Mouse (Mus musculus) left cerebral cortex, postnatal 36 days (tissue): ENCODE data around the gene Srrt. TPM values are rescaled to one million over a fixed set of nuclear protein-coding genes. Genes with fewer than 3 reads are reported as not detected.

Source experiments
- DNase-seq, 2 experiments: peaks; one replicate each; pipeline ENCODE4 v3.0.0; 2021 to 2022; ENCODE audit warnings: low spot score in 2 of 2, mixed read lengths in 1 of 2
- intact Hi-C: fragments of 180-260 bp; cut with DNase I; formaldehyde crosslinking; loops from one replicate; pipeline ENCODE4 v1.15.1; 2025
- total RNA-seq, 2 experiments: library from RNA; stranded (reverse); gene quantifications; 2 replicates each; pipeline ENCODE4 v1.2.3; 2021

Srrt gene
- total RNA-seq, 2 experiments from 2014 or later: 132 to 230 TPM

DNA sequence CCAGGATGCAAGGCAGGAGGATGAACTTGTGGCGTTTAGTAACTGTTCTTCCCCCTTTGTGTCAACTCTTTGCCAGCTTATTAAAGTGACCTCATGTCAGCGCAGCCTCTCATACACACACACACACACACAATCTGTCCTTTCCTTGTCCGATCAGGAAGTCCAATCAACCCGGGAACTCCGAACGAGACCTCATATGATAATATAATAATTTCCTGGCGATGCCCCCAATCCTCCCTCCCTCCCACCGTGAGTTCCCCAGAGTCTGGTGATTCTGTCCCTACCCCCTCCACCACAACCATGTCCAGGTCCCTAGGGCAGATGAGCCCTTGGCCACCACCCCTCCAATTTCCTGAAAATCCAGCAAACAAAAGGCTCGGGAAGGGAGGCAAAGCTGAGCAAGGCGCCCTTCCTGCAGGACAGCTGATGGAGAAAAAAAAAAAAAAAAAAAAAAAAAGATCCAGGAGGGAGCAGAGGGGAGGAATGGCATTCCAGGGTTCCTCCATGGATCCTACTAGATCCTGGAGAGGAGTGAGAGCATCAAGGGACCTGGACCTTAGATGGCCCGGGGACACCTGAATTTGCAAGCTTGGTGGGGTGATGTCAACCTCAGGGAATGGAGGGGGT, 31.3 kb upstream of the Srrt start:
- intact Hi-C loops: loop anchor here (10.0 kb wide), 1 partner anchor 436 kb away; the partner anchor contains the start of gene Ppp1r35
- peak in 1 of 2 experiments; percentile 16 for DNase-seq

GRCm38 (mm10) chr5:137338256-137338655, 30.8 kb upstream of the Srrt start:
- intact Hi-C loops: loop anchor here (10.0 kb wide), 1 partner anchor 437 kb away; the partner anchor contains the start of gene Ppp1r35
- DNase-seq: peak; percentile 85 to 87

GRCm38 (mm10) chr5:137337190-137337589, 29.7 kb upstream of the Srrt start:
- intact Hi-C loops: loop anchor here (10.0 kb wide), 1 partner anchor 438 kb away; the partner anchor contains the start of gene Ppp1r35
- DNase-seq: no peak

DNA sequence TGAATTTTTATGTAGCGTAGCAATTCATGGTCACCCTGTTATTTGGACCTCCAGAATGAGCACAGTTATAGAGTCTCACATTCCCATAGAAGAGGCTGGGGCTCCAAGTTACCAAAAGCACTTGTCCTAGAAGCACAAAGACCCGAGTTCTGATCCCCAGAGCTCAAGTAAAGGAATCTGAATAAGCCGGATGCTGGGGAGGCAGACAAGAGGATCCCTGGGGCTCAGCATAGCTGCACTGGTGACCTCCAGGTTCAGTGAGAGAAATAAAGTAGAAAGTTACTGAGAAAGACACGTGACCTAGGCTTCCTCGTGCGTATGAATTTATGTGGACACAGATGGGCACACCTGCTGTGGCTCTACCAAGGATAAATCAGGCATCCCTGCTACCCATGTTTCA, 27.6 kb upstream of the Srrt start:
- DNase-seq: no peak
- intact Hi-C loops: loop anchor here (10.0 kb wide), 1 partner anchor 440 kb away; the partner anchor contains the start of gene Ppp1r35

DNA sequence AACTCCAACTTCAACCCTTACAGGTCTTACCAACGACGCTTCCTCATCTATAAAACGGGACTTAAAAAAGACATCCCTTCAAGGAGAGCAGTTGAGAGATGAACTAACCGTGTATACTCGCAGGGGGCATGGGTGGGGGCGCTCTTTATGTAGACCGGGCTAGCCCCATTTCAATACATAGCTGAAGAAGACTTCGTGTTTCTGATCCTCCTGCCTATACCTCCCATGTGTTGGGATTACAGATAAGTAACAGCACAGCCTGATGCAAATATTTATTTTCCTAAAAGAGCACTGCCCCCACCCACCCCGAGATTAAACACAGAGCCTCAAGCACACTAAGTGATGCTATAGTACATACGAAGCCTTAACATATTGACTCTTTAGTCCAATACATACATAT, 26.8 kb upstream of the Srrt start:
- intact Hi-C loops: loop anchor here (5.0 to 10.0 kb wide), 2 partner anchors 168 to 440 kb away; partner anchors contain the start of genes Pop7 and Ppp1r35
- DNase-seq: no peak

- intact Hi-C loops: loop anchor here (5.0 to 10.0 kb wide), 2 partner anchors 169 to 441 kb away; partner anchors contain the start of genes Pop7 and Ppp1r35
- peak; percentile 88 to 90 for DNase-seq
Measured at GRCm38 (mm10) chr5:137333512-137334174, 26.2 kb upstream of the Srrt start, which contains the start of gene Slc12a9. Slc12a9 (minus strand) TSS chr5:137333597.

- DNase-seq: no peak
- intact Hi-C loops: loop anchor here (5.0 to 10.0 kb wide), 2 partner anchors 169 to 442 kb away; partner anchors contain the start of genes Pop7 and Ppp1r35
Measured at GRCm38 (mm10) chr5:137332857-137333511, 25.5 kb upstream of the Srrt start.

DNA sequence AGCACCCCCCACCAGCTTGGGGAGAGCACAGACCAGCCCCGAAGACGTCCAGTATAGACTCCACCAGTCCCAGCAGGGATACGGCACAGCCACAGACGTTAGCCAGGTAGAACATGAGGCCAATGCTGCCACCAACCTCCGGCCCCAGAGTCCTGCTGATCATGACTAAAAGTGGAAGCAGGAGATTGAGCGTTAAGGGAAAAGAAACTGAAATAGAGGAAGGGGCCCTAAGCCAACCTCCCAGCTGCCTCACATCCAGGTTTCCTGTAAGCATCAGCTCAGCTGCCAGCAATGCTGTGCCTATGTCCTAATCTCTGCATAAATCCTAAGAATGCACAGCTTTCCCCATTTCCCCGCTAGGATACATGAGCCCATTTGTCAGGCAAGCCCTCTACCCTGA, 23.4 kb upstream of the Srrt start:
- DNase-seq: no peak
- intact Hi-C loops: loop anchor here (5.0 to 10.0 kb wide), 2 partner anchors 171 to 444 kb away; partner anchors contain the start of genes Pop7 and Ppp1r35

- DNase-seq: no peak
- intact Hi-C loops: no loop called here
Measured at GRCm38 (mm10) chr5:137320996-137321395, 13.5 kb upstream of the Srrt start.

GRCm38 (mm10) chr5:137318570-137318969, 11.1 kb upstream of the Srrt start:
- no peak for DNase-seq
- intact Hi-C loops: no loop called here

- intact Hi-C loops: no loop called here
- DNase-seq: no peak
Measured at GRCm38 (mm10) chr5:137317361-137317760, 9.9 kb upstream of the Srrt start.

GRCm38 (mm10) chr5:137315084-137315903, 7.8 kb upstream of the Srrt start:
- intact Hi-C loops: no loop called here
- DNase-seq: no peak

DNA sequence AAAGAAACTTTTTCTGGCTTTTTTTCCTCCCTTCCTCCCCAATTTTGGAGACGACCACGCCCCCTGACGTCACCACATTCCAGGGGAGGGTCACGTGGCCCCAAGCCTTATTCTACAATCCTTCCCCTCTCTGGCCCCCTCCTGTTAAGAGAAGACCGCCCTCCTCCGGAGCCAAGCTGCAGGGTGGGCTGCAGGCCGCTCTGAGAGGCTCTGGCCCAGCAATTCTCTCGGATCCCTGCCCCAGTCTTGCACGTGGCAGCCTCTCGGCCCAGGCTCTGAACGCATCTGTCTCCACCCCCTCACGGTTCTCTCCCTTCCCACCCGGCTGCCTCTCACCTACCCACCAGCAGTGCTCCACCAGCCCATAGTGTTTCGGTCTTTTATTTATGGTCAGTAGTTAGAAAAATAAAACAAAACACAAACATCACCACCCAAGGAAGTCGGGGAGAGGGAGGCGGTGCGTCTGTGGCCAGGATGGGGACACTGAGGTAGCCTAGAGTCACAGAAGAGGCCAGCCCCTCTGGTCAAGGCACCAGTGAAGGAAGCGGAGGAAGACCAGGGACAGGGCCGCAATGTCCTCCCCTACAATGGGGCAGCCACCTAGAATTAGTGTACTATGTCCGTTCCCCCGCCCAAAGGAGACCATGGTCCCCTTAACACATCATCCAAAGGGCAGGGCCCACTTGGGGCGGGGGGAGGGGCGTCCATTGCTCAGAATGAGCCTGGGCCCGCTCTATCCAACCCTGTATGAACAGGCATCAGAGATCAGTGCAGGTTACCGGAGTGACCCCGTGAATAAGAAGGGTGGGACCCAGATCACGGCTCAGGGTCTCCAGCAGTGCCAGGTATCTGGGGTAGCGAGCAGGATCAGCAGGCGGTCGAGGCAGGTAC, 7.0 kb upstream of the Srrt start, which contains the start of gene Trip6:
Gene Trip6, minus strand, starts transcription at position 212 of the 891 bp plus-strand sequence.
- intact Hi-C loops: no loop called here
- peak; percentile 46 to 61 for DNase-seq

DNA sequence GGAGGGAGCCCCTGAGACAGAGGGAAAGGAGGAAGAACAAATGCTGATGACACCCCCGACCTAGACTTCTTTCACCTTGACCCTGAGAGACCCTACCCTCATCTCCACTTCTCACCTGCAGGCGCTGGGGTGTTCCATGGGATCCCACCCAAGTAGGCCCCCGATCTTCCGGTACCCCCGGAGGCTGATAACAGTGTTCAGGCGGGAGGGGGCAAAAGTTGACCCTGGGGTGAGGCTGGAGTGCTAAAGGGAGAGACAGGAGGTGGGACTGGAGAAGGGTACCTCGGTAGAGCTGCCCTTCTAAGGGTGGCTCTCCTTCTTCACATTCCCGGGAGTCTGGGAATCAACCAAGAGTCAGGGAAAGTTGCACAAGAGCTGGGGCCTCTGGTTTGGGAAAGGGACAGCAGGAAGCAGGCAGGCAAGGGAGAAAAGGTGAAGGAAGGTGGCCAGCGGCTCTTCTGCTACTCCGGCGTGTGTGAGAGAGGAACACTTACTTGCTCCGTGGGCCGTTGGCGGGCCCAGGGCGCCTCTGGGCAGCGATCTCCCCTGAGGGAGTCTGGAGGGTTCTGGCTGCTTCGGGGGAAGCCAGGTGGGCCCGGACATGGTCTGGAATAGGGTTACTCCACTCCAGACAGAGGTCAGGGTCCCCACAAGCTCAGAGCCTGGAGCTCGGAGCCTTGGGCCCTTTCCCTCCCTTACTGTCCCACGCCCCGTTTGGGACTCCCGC, 6.2 kb upstream of the Srrt start:
- intact Hi-C loops: no loop called here
- DNase-seq: no peak

GRCm38 (mm10) chr5:137308356-137308755, 882 bp upstream of the Srrt start:
- no peak for DNase-seq
- intact Hi-C loops: no loop called here

DNA sequence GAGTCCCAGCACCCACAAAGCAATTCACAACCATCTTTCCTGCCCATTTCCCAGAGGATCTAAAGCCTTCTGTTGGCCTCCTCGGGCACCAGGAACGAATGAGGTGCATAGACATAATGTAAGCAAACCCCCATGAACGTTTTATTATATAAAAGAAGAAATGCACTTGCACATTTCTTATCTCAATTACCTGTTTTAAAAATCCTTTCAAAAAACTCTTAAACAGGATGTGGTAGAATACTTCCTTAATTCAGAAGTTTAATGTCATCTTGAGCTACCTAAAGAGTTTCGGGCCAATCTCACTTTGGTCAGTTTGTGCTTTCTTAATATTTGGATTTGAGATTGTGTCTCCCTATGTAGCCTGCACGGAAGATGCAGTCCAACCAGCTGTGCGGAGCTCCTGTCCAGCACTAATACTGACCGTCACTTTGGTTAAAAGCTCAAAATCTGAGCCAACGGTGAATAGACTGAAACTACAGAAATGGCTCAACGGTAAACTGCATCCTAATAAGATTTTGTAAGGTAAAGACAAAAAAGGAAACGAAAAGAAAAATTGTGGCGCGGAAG, 952 bp downstream of the Srrt start:
- no peak for DNase-seq
- intact Hi-C loops: loop anchor here (2.0 kb wide), 1 partner anchor 18 kb away; no protein-coding TSS in a partner anchor

- DNase-seq: no peak
- intact Hi-C loops: loop anchor here (2.0 kb wide), 1 partner anchor 17 kb away; no protein-coding TSS in a partner anchor
Measured at GRCm38 (mm10) chr5:137305822-137306221, 1.7 kb downstream of the Srrt start.
